Mouse (Mus musculus) liver, embryonic 15.5 days (tissue): ENCODE results near the gene Alpk1. TPM values are rescaled to one million over a fixed set of nuclear protein-coding genes. Genes with fewer than 3 reads are reported as not detected.

ENCODE experiments used
- ATAC-seq: fragments of 200-750 bp; cut with Nextera tagmentation; 2 replicates; pipeline ENCODE4 v1.8.0; 2017; ENCODE audit warnings: moderate number of reproducible peaks, mild to moderate bottlenecking, moderate library complexity; ENCODE audit not compliant: insufficient read depth
- H3K27ac ChIP-seq: fragments of 300-500 bp; sonication (generic); replicated peaks from 2 replicates; pipeline ENCODE4 v1.5.1; 2015; ENCODE audit warnings: mild to moderate bottlenecking, inconsistent platforms
- H3K27me3 ChIP-seq: fragments of 300-500 bp; sonication (generic); 2 replicates; pipeline ENCODE4 v1.6.1; 2015; ENCODE audit warnings: mild to moderate bottlenecking, inconsistent platforms
- H3K36me3 ChIP-seq: fragments of 300-500 bp; sonication (generic); replicated peaks from 2 replicates; pipeline ENCODE4 v1.6.1; 2015; ENCODE audit warnings: moderate library complexity, mild to moderate bottlenecking, inconsistent platforms
- H3K4me1 ChIP-seq: fragments of 300-500 bp; sonication (generic); replicated peaks from 2 replicates; pipeline ENCODE4 v1.6.1; 2015; ENCODE audit warnings: inconsistent platforms
- H3K4me2 ChIP-seq: fragments of 300-500 bp; sonication (generic); 2 replicates; pipeline ENCODE4 v1.6.1; 2015; ENCODE audit warnings: moderate library complexity, mild to moderate bottlenecking, inconsistent platforms
- H3K4me3 ChIP-seq: fragments of 300-500 bp; sonication (generic); replicated peaks from 2 replicates; pipeline ENCODE4 v1.5.1; 2015; ENCODE audit warnings: mild to moderate bottlenecking, inconsistent platforms
- H3K9ac ChIP-seq: fragments of 300-500 bp; sonication (generic); 2 replicates; pipeline ENCODE4 v1.6.1; 2015; ENCODE audit warnings: moderate library complexity, mild to moderate bottlenecking, inconsistent platforms
- H3K9me3 ChIP-seq: fragments of 300-500 bp; sonication (generic); replicated peaks from 2 replicates; pipeline ENCODE4 v1.6.1; 2016; ENCODE audit warnings: inconsistent platforms
- WGBS: fragments of 180-500 bp; shearing (Covaris S2); methylation state at CpG from one replicate; pipeline ENCODE4 v1.1.7; 2015; ENCODE audit warnings: mixed read lengths; ENCODE audit not compliant: insufficient replicate concordance; 5-methylcytosine and 5-hydroxymethylcytosine counted together
- polyA plus RNA-seq: library from polyadenylated mRNA; unstranded; fragments of >200 nt; fragmentation: Nextera tagmentation; extraction: Ambion mirVana; gene quantifications from 2 replicates; pipeline ENCODE4 v1.2.1, GENCODE M21; 2015

Gene Alpk1
- polyA plus RNA-seq, 1 experiment from 2014 or later = 0.62 TPM

DNA sequence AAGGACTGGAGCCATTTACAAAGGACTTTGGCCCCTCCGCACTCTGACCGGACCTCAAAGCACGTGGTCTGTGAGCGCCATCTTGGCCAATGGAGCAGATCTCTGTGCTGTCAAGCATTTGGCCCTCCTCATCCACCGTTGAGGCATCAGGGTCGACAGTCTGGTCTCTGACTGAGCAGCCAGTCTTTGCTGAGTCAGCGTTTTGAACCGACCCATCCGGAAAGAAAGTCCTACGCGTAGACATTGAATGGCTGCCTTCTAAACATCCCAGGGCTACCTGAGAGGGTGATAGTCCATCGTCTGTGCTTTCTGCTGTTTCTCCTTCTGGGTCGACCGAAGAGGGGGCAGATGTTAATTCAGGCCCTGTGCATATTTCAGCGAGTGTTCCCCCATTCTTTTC is 100.6 kb downstream of the Alpk1 start:
- Histone ChIP-seq H3K4me3 (no peak overlapping the region), H3K9me3 (no peaks in the 10 kb centered on the region), H3K4me2 (no peak overlapping the region), H3K9ac (no peak overlapping the region), H3K36me3 (no peaks in the 10 kb centered on the region), H3K4me1 (no peaks in the 10 kb centered on the region), H3K27ac (no peak overlapping the region), H3K27me3 (no peaks in the 10 kb centered on the region)
- no peak for ATAC-seq
- WGBS = 79% methylated on average over 15 of the region's 15 CpGs

DNA sequence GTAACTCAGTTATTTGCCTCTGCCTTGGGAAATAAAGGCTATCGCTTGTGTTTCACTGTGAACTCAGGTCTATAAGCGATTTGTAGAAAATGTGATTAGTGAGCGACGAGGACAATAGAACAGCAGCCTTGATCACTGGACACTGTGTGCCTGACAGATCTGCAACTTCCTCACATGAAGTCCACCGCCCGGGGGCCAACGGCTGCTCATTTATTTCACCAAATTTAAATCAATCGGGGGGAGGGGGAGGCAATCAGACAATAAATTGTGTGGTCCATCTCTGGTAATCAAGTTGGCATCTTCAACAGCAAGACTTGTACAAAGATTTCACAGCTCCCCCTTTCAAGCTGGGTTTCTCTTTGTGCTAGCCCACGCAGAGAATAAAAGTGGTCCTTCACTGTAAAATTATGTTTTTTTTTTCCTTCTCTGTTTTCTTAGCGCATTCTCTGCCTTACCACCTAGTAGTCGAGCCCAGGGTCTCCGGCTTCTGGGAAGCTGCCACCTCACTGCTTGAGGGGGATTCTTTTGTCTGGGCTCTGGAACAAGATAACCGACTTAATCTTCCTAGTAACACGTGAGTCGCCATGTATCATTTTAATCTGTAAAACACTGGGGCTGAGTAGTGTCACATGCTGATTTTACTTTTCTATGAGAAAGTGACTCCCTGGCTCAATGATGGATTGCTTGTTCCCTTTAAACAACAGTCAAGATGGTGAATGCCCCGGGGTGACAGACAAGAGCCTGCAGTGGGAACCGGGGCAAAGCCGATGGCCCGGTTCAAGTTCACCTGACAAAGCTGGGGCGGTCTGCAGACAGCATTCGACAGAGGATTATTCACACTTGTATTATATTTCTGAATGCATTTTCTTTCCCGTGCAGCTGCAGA is 118.4 kb downstream of the Alpk1 start:
- Histone ChIP-seq H3K27me3 (no peaks in the 10 kb centered on the region), H3K4me3 (no peak overlapping the region), H3K4me1 (no peaks in the 10 kb centered on the region), H3K4me2 (no peak overlapping the region), H3K9ac (no peak overlapping the region), H3K9me3 (no peaks in the 10 kb centered on the region), H3K36me3 (no peaks in the 10 kb centered on the region), H3K27ac (no peak overlapping the region)
- WGBS = 62% methylated on average over 22 of the region's 22 CpGs
- ATAC-seq = no peak

DNA sequence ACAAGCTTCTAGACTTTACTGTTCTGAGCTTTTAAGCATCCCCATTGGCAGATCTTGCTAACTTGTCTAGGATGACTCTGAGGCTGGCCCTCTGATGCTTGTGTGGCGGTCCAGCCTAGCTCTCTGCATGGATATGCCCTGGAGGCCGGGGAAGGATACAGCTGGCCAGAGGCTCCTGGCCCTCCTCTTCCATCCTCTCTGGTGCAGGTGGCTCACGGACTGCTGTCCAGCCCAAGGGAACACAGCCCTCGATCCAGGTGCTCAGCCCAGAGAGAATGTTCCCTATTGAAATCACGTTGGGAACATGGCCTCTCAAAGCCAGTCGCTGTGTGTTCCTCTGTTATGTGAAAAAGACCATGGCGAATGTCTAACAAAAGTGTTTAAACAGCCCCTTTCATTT is 119.6 kb downstream of the Alpk1 start:
- Histone ChIP-seq H3K36me3 (no peaks in the 10 kb centered on the region), H3K9ac (no peak overlapping the region), H3K9me3 (no peaks in the 10 kb centered on the region), H3K27me3 (no peaks in the 10 kb centered on the region), H3K4me2 (no peak overlapping the region), H3K4me3 (no peak overlapping the region), H3K4me1 (no peaks in the 10 kb centered on the region), H3K27ac (no peak overlapping the region)
- WGBS = 61% methylated on average over 7 of the region's 7 CpGs
- ATAC-seq = no peak

DNA sequence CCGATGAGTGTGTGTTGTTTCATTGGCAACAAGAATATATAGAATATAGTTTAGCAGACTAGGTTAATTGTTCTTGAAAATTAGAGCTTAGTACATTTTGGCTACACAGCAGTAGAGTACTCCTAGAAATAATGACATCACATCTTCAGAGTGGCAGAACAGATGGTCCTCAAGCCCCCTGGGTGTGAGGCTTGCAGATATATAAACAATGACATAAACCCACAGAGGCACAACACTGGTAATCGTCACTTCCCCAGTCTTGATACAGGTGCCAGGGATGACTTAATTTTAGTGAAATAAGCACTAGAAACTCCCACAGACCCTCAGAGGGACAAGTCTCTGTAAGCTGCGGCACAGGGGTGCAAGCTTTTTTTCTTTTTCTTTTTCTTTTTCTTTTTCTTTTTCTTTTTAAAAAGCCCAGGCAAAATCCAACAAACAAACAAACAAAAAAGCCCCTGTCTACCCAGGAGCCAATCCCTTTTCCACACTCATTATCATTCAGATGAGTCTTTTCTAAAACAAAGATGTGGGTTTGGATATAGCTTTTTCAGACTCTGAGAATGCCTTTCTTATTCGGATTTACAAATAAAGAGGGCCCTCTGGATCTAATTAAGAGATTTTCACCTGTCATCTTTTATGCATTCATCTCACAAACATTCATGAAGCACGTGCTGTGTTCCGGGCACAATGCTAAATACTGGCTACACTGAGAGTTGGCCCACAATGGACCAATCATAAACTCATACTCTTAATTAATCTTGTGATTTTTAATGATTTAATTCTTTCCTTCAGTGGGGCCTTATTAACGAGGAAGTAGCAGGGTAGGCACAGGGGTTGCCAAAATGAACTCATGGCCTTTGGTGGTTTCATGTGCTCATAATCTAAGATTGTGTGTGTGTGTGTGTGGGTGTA is 128.3 kb downstream of the Alpk1 start:
- no peaks in the 10 kb centered on the region for H3K9me3 ChIP-seq
- no peaks in the 10 kb centered on the region for H3K4me1 ChIP-seq
- no peaks in the 10 kb centered on the region for H3K36me3 ChIP-seq
- ATAC-seq = no peak
- H3K27ac ChIP-seq = no peak overlapping the region
- H3K4me3 ChIP-seq = no peak overlapping the region
- WGBS = 46% methylated on average over 7 of the region's 7 CpGs
- no peak overlapping the region for H3K9ac ChIP-seq
- H3K4me2 ChIP-seq = no peak overlapping the region
- H3K27me3 ChIP-seq = peaks cover 4% of the 10 kb centered on the region; the same call in 1 of the 2 replicates

DNA sequence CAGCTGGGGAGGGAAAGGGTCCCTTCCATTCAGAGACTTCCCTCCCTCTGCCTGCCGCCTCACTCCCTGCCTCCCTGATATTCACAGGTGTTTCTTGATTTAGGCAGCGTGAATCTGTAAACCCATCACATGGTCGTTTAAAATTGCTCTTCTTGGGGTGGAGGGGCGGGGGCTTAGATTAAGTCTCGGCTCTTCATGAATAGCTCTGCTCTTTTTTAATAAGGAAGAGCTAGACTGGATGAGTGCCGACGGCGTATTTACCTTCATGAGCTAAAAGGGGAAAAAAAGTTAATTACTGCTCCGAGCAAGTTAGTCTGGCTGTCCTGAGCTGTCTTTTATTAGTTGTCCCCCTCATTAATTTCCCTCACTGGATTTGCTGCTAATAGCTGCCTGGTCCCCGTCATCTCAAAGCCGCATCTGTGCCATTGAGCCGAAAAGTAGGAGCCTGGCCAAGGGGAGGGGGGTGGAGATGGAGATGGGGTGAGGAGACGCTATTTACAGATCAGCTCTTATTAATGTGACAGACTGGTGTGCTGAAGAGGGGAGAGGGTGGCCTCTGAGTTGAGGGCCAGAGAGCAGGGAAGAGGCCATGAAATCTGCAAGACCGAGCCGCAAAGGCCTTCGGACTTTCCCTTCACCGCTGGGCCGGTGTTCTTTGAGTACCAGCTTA is 134.0 kb downstream of the Alpk1 start:
- no peak for ATAC-seq
- no peak overlapping the region for H3K4me3 ChIP-seq
- H3K36me3 ChIP-seq = no peaks in the 10 kb centered on the region
- H3K4me2 ChIP-seq = no peak overlapping the region
- no peaks in the 10 kb centered on the region for H3K4me1 ChIP-seq
- H3K27me3 ChIP-seq = peaks cover 59% of the 10 kb centered on the region
- no peaks in the 10 kb centered on the region for H3K9me3 ChIP-seq
- WGBS = 54% methylated on average over 18 of the region's 18 CpGs
- H3K27ac ChIP-seq = no peak overlapping the region
- no peak overlapping the region for H3K9ac ChIP-seq

DNA sequence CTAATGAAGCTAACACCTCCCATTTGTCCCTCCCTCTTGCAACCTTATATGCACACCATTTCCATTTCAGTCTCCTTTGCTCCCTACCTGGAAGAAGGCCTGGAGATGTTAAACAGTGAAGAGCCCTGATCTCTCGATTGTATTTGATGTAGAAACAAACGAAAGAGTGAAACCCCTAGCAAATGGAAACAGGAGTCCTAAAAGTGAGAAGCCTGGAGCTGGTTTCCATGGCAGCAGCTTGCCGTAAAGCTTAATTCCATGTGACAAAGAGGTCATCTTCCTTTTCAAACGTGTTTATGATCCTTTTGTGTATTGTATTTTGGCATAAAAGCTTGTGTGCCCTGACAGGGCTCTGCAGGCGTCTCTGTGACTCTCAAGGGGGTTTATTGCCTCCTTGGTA is 138.1 kb downstream of the Alpk1 start:
- ATAC-seq = no peak
- peaks cover 95% of the 10 kb centered on the region for H3K27me3 ChIP-seq
- WGBS = 10% methylated on average over 5 of the region's 5 CpGs

DNA sequence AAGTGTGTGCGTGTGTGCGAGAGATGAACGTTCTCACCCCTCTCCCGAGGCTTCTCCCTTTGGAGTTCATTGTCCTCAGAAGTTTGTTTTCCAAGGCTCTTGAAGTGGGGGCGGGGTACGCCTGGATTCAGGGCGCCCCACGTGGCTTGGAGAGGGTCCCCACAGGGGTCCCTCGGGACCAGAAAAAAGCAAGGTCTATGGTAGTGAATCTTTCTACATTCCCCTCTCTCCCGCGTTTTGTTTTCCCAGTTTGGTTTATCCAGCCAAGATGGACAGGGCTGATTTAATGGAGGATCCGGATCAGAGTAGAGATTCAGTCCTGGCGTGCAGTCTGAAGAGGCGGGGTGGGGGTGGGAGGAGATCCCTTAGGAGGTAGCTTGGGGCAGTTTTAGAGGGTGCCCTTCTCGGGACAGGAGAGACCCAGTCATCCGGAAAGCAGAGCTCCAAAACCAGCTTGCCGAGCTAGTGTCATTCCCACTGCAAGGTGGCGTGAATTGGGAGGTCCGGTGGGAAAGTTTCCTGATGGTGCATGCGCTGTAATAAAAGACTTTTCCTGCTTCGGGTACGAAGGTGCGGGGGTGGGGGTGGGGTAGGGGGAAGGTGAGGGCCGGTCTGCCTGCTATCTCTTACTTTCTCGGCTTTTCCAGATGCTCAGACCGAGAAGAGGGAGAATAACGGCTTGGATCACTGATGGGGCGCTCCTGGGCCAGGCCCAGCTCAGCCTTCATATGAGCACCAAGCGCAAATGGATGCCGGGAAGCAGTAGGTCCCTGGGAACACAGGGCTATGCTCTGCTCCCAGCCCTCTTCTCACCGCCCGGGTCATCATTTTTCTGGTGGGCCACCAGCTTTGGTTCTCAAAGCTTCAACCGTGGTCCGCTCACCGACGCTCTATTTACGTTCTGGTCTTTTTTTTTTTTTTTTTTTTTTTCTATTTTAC is 139.3 kb downstream of the Alpk1 start:
- no peaks in the 10 kb centered on the region for H3K4me1 ChIP-seq
- no peak overlapping the region for H3K4me3 ChIP-seq
- H3K27ac ChIP-seq = no peak overlapping the region
- 5% methylated on average over 37 of the region's 37 CpGs for WGBS
- H3K4me2 ChIP-seq = no peak overlapping the region
- H3K36me3 ChIP-seq = no peaks in the 10 kb centered on the region
- H3K27me3 ChIP-seq = peaks cover 97% of the 10 kb centered on the region
- no peak for ATAC-seq
- no peak overlapping the region for H3K9ac ChIP-seq
- no peaks in the 10 kb centered on the region for H3K9me3 ChIP-seq

More for the DNA sequence above, 138.1 kb downstream of the Alpk1 start:
- H3K4me2 ChIP-seq = no peak overlapping the region
- no peak overlapping the region for H3K4me3 ChIP-seq
- no peaks in the 10 kb centered on the region for H3K9me3 ChIP-seq
- H3K9ac ChIP-seq = no peak overlapping the region
- H3K36me3 ChIP-seq = no peaks in the 10 kb centered on the region
- H3K4me1 ChIP-seq = no peaks in the 10 kb centered on the region
- no peak overlapping the region for H3K27ac ChIP-seq

DNA sequence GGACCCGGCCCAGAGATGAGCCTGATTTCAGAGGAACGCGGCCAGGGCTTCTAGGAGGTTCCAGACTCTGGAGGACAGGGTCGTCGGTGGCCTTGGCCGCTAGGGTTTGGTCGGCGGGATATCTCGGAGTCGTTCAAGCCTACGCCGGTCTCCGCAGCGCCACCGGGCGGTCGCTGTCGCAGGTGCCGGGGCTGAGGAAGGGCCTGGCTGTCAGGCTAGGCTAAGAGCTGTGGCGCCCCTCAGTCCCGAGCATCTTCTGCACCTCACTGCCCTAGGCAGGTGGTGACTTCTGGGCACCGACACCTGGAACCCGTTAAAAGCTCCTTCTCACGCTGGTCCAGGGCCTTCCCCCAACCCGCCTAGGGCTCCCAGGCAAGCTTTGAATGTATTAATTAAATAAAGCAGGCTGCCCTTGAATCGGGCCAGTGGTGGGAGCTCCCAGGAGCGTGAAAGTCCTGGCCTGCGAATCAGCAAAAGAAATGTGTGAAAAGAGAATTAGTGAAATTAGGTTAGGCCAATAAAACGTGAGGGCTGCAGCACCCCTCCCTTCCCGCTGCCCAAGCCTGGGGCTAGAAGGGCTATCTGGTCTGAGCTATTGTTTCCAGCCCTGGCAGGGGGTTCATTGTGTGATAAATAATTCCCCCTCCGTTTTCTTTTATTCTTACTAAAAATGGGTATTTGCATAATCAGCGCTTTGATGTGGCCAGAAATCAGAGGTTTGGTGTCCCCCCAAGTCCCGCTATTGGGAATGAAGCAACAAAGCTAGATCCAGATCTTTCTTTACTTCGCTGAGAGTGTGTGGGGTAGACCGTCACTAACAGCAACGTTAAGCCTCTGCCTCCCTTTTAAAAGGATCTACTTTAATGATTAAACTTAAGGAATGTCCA is 140.2 kb downstream of the Alpk1 start:
- H3K27ac ChIP-seq = no peak overlapping the region
- 2% methylated on average over 36 of the region's 36 CpGs for WGBS
- no peaks in the 10 kb centered on the region for H3K36me3 ChIP-seq
- no peaks in the 10 kb centered on the region for H3K9me3 ChIP-seq
- no peak overlapping the region for H3K4me2 ChIP-seq
- H3K9ac ChIP-seq = no peak overlapping the region
- peaks cover 96% of the 10 kb centered on the region for H3K27me3 ChIP-seq
- H3K4me3 ChIP-seq = no peak overlapping the region
- no peaks in the 10 kb centered on the region for H3K4me1 ChIP-seq
- ATAC-seq = no peak

DNA sequence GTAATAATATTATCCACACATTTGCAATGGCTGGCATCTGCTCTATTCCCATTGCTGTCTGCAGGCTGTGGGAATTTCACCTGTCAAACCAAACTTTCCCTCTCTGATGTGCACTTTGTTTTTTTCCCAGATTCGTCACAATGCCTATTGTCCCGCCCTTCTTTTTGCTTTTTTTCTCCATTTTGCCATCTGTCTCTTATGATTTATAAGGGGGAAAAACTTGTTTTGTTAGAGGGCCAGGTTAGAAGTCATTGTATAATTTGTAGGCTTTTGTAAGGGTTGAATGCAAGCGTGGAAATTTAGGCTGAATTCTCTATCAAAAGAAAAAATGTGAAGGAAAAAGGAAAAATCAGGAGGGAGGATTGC is 145.4 kb downstream of the Alpk1 start:
- no peak for ATAC-seq
- Histone ChIP-seq H3K36me3 (no peaks in the 10 kb centered on the region), H3K4me3 (no peak overlapping the region), H3K9ac (no peak overlapping the region), H3K4me1 (peaks cover 24% of the 10 kb centered on the region), H3K27me3 (peaks cover 97% of the 10 kb centered on the region), H3K9me3 (no peaks in the 10 kb centered on the region), H3K27ac (no peak overlapping the region), H3K4me2 (no peak overlapping the region)
- WGBS = 4% methylated on average over 3 of the region's 3 CpGs
